Mouse (Mus musculus) hindbrain, postnatal 0 days (tissue): Measurements from ENCODE around the gene Ppfibp2. TPM values are rescaled to one million over a fixed set of nuclear protein-coding genes. Genes with fewer than 3 reads are reported as not detected.

Source experiments
- ATAC-seq: fragments of 200-750 bp; cut with Nextera tagmentation; 2 replicates; pipeline ENCODE4 v1.8.0; 2017; ENCODE audit warnings: mild to moderate bottlenecking, moderate TSS enrichment, moderate library complexity
- DNase-seq: peaks from one replicate; pipeline ENCODE4 v3.0.0-alpha.2; 2015; ENCODE audit warnings: low spot score
- H3K27ac ChIP-seq: fragments of 300-500 bp; sonication (generic); 2 replicates; pipeline ENCODE4 v1.5.1; 2014; ENCODE audit warnings: mild to moderate bottlenecking
- H3K27me3 ChIP-seq: fragments of 300-500 bp; sonication (generic); 2 replicates; pipeline ENCODE4 v1.6.1; 2014; ENCODE audit warnings: low read length, mixed read lengths; ENCODE audit not compliant: insufficient read depth
- H3K36me3 ChIP-seq: fragments of 300-500 bp; sonication (generic); 2 replicates; pipeline ENCODE4 v1.6.1; 2014; ENCODE audit warnings: low read length, mixed read lengths; ENCODE audit not compliant: insufficient read depth
- H3K4me1 ChIP-seq: fragments of 300-500 bp; sonication (generic); 2 replicates; pipeline ENCODE4 v1.6.1; 2014; ENCODE audit warnings: antibody characterized with exemption, low read length, mixed read lengths; ENCODE audit not compliant: insufficient read depth
- H3K4me2 ChIP-seq: fragments of 300-500 bp; sonication (generic); 2 replicates; pipeline ENCODE4 v1.6.1; 2014; ENCODE audit warnings: low read depth, mild to moderate bottlenecking, low read length, moderate library complexity, mixed read lengths
- H3K4me3 ChIP-seq: fragments of 300-500 bp; sonication (generic); 2 replicates; pipeline ENCODE4 v1.5.1; 2014; ENCODE audit warnings: low read length
- H3K9ac ChIP-seq: fragments of 300-500 bp; sonication (generic); replicated peaks from 2 replicates; pipeline ENCODE4 v1.6.1; 2014; ENCODE audit warnings: mild to moderate bottlenecking, low read length, moderate library complexity, mixed read lengths
- H3K9me3 ChIP-seq: fragments of 300-500 bp; sonication (generic); 2 replicates; pipeline ENCODE4 v1.6.1; 2016; ENCODE audit warnings: low read length, mixed read lengths
- CTCF ChIP-seq: IDR thresholded peaks from 2 replicates; pipeline ENCODE4 v1.5.1; 2016; ENCODE audit warnings: antibody characterized with exemption, control low read depth, low read depth
- WGBS: fragments of 180-500 bp; shearing (Covaris S2); extraction: QIAGEN DNeasy Blood & Tissue Kit; methylation state at CpG from one replicate; pipeline ENCODE4 v1.1.7; 2014; 5-methylcytosine and 5-hydroxymethylcytosine counted together
- polyA plus RNA-seq: library from polyadenylated mRNA; unstranded; fragments of >200 nt; fragmentation: Nextera tagmentation; extraction: Ambion mirVana; gene quantifications from 2 replicates; pipeline ENCODE4 v1.2.1, GENCODE M21; 2015
- total RNA-seq: library from RNA; depleted of rRNA; stranded (reverse); fragments of >200 nt; gene quantifications from 2 replicates; pipeline ENCODE4 v1.2.3, GENCODE M21; 2014

Ppfibp2 gene
- total and polyA plus RNA-seq, 2 experiments from 2014 or later = 2.3 to 3.4 TPM

- Histone ChIP-seq H3K4me3 (no peak overlapping the region), H3K27me3 (no peaks in the 10 kb centered on the region), H3K4me1 (no peaks in the 10 kb centered on the region), H3K9ac (no peak overlapping the region), H3K27ac (no peak overlapping the region), H3K36me3 (no peaks in the 10 kb centered on the region), H3K4me2 (no peak overlapping the region), H3K9me3 (no peaks in the 10 kb centered on the region)
- TF ChIP-seq CTCF = no peak
- 76% methylated on average over 4 of the region's 4 CpGs for WGBS
- ATAC-seq (no peak), DNase-seq (no peak)
Measured at GRCm38 (mm10) chr7:107683162-107683561, 88.2 kb downstream of the Ppfibp2 start.

DNA sequence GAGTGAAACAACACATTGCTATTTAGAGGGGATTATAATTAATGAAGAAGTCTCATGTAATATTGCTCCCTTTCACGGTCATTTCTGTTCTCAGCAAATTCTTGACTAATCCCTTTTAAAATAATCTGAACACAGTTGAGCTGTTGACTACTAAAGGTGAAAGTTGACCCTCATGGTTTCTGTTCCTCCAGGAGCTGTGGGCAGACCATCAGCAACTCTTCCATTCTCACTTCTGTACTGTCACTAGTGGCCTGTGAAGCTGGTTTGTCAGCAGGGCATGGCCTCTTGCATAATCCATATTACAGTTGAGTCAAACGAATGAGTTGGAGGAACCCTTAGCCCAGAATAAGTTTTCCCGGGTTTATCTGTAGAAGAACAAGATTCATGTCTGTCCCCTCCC lies 88.6 kb downstream of the Ppfibp2 start:
- Histone ChIP-seq H3K9ac (no peak overlapping the region), H3K9me3 (no peaks in the 10 kb centered on the region), H3K4me1 (no peaks in the 10 kb centered on the region), H3K27ac (no peak overlapping the region), H3K27me3 (0 out of 2 replicates have a peak, but pooled peaks cover 4% of the 10 kb centered on the region), H3K4me2 (no peak overlapping the region), H3K4me3 (no peak overlapping the region), H3K36me3 (no peaks in the 10 kb centered on the region)
- no peak for ATAC-seq
- TF ChIP-seq CTCF = no peak
- DNase-seq = no peak
- WGBS = 86% methylated on average over 3 of the region's 3 CpGs

DNA sequence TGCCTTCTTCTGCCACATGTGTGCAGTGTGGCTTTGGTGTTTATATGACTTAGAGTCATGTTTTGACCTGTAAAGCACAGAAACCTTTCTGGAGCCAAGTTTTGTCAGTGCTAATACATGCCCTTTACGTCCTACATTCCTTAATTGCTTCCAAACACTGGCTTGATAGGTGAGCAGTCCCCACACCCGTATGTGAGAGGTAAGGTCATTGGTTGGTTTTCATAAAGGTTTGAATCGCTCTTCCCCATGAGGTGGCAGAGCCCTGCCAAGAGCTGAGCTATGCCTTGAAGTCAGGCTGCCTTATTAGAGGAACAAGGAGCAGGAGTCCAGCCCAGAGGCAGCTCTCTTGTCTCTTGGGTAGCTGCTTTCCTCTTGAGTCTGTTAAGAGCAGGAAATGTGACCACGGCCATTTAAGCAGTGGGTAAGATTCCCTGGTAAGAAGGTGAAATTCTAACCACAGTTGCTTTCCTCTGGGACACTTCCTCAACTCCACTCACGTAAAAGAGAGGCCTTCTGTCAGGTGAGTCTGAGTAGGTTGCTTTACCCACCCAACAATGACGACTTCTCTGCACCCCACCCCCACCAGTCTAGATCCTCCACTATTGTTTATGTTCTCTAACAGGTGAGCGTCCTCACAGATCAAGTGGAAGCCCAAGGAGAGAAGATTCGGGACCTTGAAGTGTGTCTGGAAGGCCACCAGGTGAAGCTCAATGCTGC lies 90.4 kb downstream of the Ppfibp2 start:
- H3K27me3 ChIP-seq = 0 out of 2 replicates have a peak, but pooled peaks cover 6% of the 10 kb centered on the region
- ATAC-seq (no peak), DNase-seq (no peak)
- no peaks in the 10 kb centered on the region for H3K36me3 ChIP-seq
- 88% methylated on average over 8 of the region's 8 CpGs for WGBS
- H3K9ac ChIP-seq = no peak overlapping the region
- H3K4me3 ChIP-seq = no peak overlapping the region
- H3K4me2 ChIP-seq = no peak overlapping the region
- no peaks in the 10 kb centered on the region for H3K9me3 ChIP-seq
- TF ChIP-seq CTCF = no peak
- no peaks in the 10 kb centered on the region for H3K4me1 ChIP-seq
- H3K27ac ChIP-seq = no peak overlapping the region

DNA sequence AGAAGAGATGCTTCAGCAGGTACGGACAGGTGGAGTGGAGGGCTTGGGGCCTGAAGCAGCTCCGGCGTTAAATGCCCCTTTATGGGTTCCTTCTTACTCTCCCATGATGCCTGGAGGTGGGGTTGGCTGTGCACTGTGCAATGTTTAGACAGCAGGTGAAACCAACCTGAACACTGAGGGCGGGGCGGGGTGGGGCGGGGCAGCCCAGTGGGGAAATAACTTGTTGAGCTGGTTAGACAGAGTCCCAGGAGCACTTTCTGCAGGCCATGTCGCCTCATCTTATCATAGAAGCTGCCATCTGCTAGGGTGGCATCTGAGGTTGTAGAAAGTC lies 90.9 kb downstream of the Ppfibp2 start:
- WGBS = 93% methylated on average over 7 of the region's 7 CpGs
- no peak for ATAC-seq

GRCm38 (mm10) chr7:107687412-107687811 lies 92.4 kb downstream of the Ppfibp2 start:
- Histone ChIP-seq H3K36me3 (no peaks in the 10 kb centered on the region), H3K4me2 (no peak overlapping the region), H3K27me3 (0 out of 2 replicates have a peak, but pooled peaks cover 6% of the 10 kb centered on the region), H3K4me3 (no peak overlapping the region), H3K9ac (no peak overlapping the region), H3K27ac (no peak overlapping the region), H3K9me3 (no peaks in the 10 kb centered on the region), H3K4me1 (no peaks in the 10 kb centered on the region)
- ATAC-seq (no peak), DNase-seq (no peak)
- WGBS = 35% methylated on average over 3 of the region's 3 CpGs
- TF ChIP-seq CTCF = no peak

More for the DNA sequence above, 90.9 kb downstream of the Ppfibp2 start:
- no peak overlapping the region for H3K4me3 ChIP-seq
- no peak overlapping the region for H3K27ac ChIP-seq
- no peak overlapping the region for H3K9ac ChIP-seq
- no peaks in the 10 kb centered on the region for H3K4me1 ChIP-seq
- DNase-seq = no peak
- 0 out of 2 replicates have a peak, but pooled peaks cover 6% of the 10 kb centered on the region for H3K27me3 ChIP-seq
- no peak overlapping the region for H3K4me2 ChIP-seq
- TF ChIP-seq CTCF = no peak
- H3K9me3 ChIP-seq = no peaks in the 10 kb centered on the region
- H3K36me3 ChIP-seq = no peaks in the 10 kb centered on the region

DNA sequence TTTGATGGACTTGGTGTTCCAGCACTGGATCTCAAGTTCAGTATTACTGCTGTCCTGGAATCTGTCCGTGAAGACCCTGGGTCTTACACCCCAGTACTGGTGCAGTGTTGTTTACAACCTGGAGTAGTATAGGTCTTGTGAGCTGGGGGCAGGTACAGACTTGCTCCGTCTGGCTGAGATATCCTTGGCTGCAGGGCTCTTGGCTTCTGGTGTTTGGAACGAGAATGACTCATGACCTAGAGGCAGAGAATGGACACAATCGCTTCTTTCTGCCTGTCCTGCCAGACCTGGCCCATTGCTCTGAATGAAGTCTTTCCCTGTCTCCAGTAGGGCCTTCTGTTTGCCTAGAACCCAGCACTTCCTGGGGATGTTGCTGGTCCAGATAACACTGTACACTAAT lies 93.0 kb downstream of the Ppfibp2 start:
- DNase-seq (no peak), ATAC-seq (no peak)
- no peak overlapping the region for H3K4me3 ChIP-seq
- no peaks in the 10 kb centered on the region for H3K36me3 ChIP-seq
- H3K4me2 ChIP-seq = no peak overlapping the region
- WGBS = 89% methylated on average over 4 of the region's 4 CpGs
- no peaks in the 10 kb centered on the region for H3K9me3 ChIP-seq
- H3K27ac ChIP-seq = no peak overlapping the region
- 0 out of 2 replicates have a peak, but pooled peaks cover 6% of the 10 kb centered on the region for H3K27me3 ChIP-seq
- no peaks in the 10 kb centered on the region for H3K4me1 ChIP-seq
- no peak for TF ChIP-seq CTCF
- H3K9ac ChIP-seq = no peak overlapping the region
